Mouse (Mus musculus) kidney, embryonic 15.5 days (tissue): Measurements from ENCODE around the gene Twnk. TPM values are rescaled to one million over a fixed set of nuclear protein-coding genes. Genes with fewer than 3 reads are reported as not detected.

Experiments
- ATAC-seq: fragments of 200-750 bp; cut with Nextera tagmentation; replicated peaks from 2 replicates; pipeline ENCODE4 v1.8.0; 2017; ENCODE audit warnings: moderate TSS enrichment; ENCODE audit not compliant: low FRiP score
- H3K27ac ChIP-seq: fragments of 300-500 bp; sonication (generic); 2 replicates; pipeline ENCODE4 v1.5.1; 2015; ENCODE audit warnings: mild to moderate bottlenecking, inconsistent platforms
- H3K27me3 ChIP-seq: fragments of 300-500 bp; sonication (generic); 2 replicates; pipeline ENCODE4 v1.6.1; 2015; ENCODE audit warnings: inconsistent platforms
- H3K36me3 ChIP-seq: fragments of 300-500 bp; sonication (generic); 2 replicates; pipeline ENCODE4 v1.6.1; 2015; ENCODE audit warnings: inconsistent platforms
- H3K4me1 ChIP-seq: fragments of 300-500 bp; sonication (generic); 2 replicates; pipeline ENCODE4 v1.6.1; 2015; ENCODE audit warnings: inconsistent platforms
- H3K4me2 ChIP-seq: fragments of 300-500 bp; sonication (generic); 2 replicates; pipeline ENCODE4 v1.6.1; 2015; ENCODE audit warnings: moderate library complexity, mild to moderate bottlenecking, inconsistent platforms
- H3K4me3 ChIP-seq: fragments of 300-500 bp; sonication (generic); replicated peaks from 2 replicates; pipeline ENCODE4 v1.5.1; 2015; ENCODE audit warnings: mild to moderate bottlenecking, inconsistent platforms
- H3K9ac ChIP-seq: fragments of 300-500 bp; sonication (generic); 2 replicates; pipeline ENCODE4 v1.6.1; 2015; ENCODE audit warnings: mild to moderate bottlenecking, inconsistent platforms
- H3K9me3 ChIP-seq: fragments of 300-500 bp; sonication (generic); replicated peaks from 2 replicates; pipeline ENCODE4 v1.6.1; 2016; ENCODE audit warnings: inconsistent platforms
- WGBS: fragments of 180-500 bp; shearing (Covaris S2); methylation state at CpG from one replicate; pipeline ENCODE4 v1.1.7; 2015; ENCODE audit warnings: mixed read lengths; 5-methylcytosine and 5-hydroxymethylcytosine counted together
- polyA plus RNA-seq: library from polyadenylated mRNA; unstranded; fragments of >200 nt; fragmentation: Nextera tagmentation; extraction: Ambion mirVana; gene quantifications from 2 replicates; pipeline ENCODE4 v1.2.1, GENCODE M21; 2015

Twnk gene
- polyA plus RNA-seq, 1 experiment from 2014 or later = 29.7 TPM

DNA sequence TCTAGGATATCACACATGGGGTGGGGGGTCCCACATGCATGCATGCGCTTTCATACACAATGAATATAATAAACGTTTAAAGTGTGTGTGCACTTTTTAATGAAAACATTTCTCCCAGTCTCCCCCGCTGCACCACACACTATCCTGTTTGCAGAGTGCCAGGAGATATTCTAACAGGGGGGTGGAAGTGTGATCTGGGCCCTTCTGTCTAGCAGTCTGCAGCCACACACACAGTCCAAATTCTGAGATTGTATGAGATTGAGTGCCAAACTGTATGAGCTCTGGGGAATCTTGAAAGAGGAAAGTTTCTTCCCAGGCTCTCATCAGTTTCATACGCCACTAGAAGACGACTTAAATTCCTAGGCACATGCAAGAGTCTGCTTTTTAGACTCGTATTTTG lies 17.6 kb upstream of the Twnk start:
- Histone ChIP-seq H3K4me1 (peaks cover 52% of the 10 kb centered on the region), H3K27ac (no peak overlapping the region), H3K9ac (no peak overlapping the region), H3K27me3 (no peaks in the 10 kb centered on the region), H3K4me2 (no peak overlapping the region), H3K4me3 (no peak overlapping the region), H3K9me3 (no peaks in the 10 kb centered on the region), H3K36me3 (peaks cover 5% of the 10 kb centered on the region)
- WGBS = 64% methylated on average over 6 of the region's 6 CpGs
- no peak for ATAC-seq

- WGBS = 20% methylated on average over 9 of the region's 9 CpGs
- Histone ChIP-seq H3K9me3 (no peaks in the 10 kb centered on the region), H3K27ac (0 out of 2 replicates have a peak overlapping the region, but pooled peaks have one; percentile 19)
Measured at GRCm38 (mm10) chr19:44988321-44988720, 17.1 kb upstream of the Twnk start.

DNA sequence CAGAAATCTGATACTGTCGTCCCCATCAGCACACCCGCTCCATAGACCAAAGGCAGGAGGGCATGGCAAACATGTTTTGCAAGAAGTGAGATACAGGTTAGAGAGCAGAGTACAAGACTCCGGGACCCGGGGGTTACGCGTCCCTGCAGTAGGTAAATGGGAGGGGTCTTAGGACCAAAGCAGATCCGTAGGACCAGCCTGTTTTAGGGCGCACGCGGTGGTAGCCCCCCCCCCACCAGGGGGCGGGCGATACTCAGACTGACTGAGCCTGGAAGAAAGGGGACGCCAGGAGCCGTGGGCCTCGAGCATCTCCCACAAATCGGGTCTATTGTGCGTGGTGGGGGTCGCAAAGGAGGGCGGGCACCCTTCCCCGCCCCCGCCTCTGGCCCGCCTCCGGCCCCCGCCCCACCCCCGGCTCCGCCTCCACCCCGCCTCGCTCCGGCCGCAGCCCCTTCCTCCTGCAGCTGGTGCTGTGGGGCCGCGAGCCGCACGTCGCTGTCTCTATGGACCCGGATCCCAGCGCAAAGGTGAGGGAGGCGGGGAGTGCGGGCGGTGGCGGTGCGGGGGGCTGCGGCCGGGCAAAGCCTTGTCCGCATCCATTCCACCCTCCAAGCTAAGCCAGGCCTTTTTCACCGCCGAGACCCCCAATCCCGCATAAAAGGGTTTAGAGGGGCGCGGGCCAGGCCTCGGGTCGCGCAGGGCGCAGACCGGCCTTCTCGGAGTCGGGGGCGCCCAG lies 16.5 kb upstream of the Twnk start, which contains the start of gene Sema4g:
TSS of gene Sema4g (plus strand) at position 271 of the 736 bp plus-strand sequence.
- H3K27ac ChIP-seq = peak within 1 kb of the TSS; percentile 45
- under 1% methylated on average over 53 of the region's 58 CpGs for WGBS
- no peaks in the 10 kb centered on the region for H3K9me3 ChIP-seq
- no peaks in the 10 kb centered on the region for H3K27me3 ChIP-seq
- peak within 1 kb of the TSS; percentile 56 for H3K4me3 ChIP-seq
- H3K36me3 ChIP-seq = no peaks in the 10 kb centered on the region
- peak within 1 kb of the TSS; percentile 93 for H3K4me2 ChIP-seq
- peak within 1 kb of the TSS; percentile 60 for H3K9ac ChIP-seq
- H3K4me1 ChIP-seq = peaks cover 52% of the 10 kb centered on the region
- peak; percentile 63 for ATAC-seq

More at GRCm38 (mm10) chr19:44988321-44988720, 17.1 kb upstream of the Twnk start:
- H3K4me3 ChIP-seq = peak overlapping the region; percentile 56
- peak overlapping the region; percentile 93 for H3K4me2 ChIP-seq
- no peak for ATAC-seq
- H3K27me3 ChIP-seq = no peaks in the 10 kb centered on the region
- H3K9ac ChIP-seq = peak overlapping the region; percentile 60
- H3K4me1 ChIP-seq = peaks cover 52% of the 10 kb centered on the region
- H3K36me3 ChIP-seq = peaks cover 2% of the 10 kb centered on the region; the same call in 1 of the 2 replicates

GRCm38 (mm10) chr19:44989567-44990495 lies 15.6 kb upstream of the Twnk start:
- peak; percentile 26; the same call in 1 of the 2 replicates for ATAC-seq
- H3K9me3 ChIP-seq = no peaks in the 10 kb centered on the region
- H3K27ac ChIP-seq = peak overlapping the region; percentile 45
- H3K36me3 ChIP-seq = no peaks in the 10 kb centered on the region
- peak overlapping the region; percentile 56 for H3K4me3 ChIP-seq
- H3K4me2 ChIP-seq = peak overlapping the region; percentile 93
- 5% methylated on average over 22 of the region's 22 CpGs for WGBS
- peak overlapping the region; percentile 60 for H3K9ac ChIP-seq
- H3K27me3 ChIP-seq = no peaks in the 10 kb centered on the region
- H3K4me1 ChIP-seq = peaks cover 51% of the 10 kb centered on the region

DNA sequence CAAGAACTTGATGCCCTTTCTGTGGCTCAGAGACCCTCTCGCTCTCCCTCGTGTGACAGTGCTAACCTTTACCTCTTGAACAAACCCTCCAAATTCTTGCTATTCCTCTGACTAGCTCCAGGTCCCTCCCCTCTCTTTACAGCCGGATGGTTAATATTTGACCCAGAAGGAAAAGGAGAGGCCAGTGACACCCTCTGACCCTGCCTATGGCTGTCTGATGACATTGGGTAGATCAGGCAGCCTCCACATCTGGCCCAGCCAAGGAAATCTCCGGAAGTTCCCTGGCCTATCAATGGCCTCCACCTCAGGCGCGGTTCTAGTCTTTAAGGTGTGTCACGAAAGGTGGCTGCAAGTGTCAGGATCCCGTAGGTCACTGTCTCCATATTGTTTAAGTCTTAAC lies 14.4 kb upstream of the Twnk start:
- Histone ChIP-seq H3K4me3 (0 out of 2 replicates have a peak overlapping the region, but pooled peaks have one; percentile 56), H3K4me2 (peak overlapping the region; percentile 93), H3K27ac (peak overlapping the region; percentile 45), H3K4me1 (peaks cover 43% of the 10 kb centered on the region), H3K9ac (no peak overlapping the region), H3K27me3 (no peaks in the 10 kb centered on the region), H3K9me3 (no peaks in the 10 kb centered on the region), H3K36me3 (no peaks in the 10 kb centered on the region)
- no peak for ATAC-seq
- WGBS = 71% methylated on average over 8 of the region's 8 CpGs

- Histone ChIP-seq H3K4me1 (peaks cover 46% of the 10 kb centered on the region), H3K27me3 (no peaks in the 10 kb centered on the region), H3K27ac (no peak overlapping the region), H3K4me3 (no peak overlapping the region), H3K4me2 (no peak overlapping the region), H3K9me3 (no peaks in the 10 kb centered on the region), H3K9ac (no peak overlapping the region), H3K36me3 (peaks cover 1% of the 10 kb centered on the region; the same call in 1 of the 2 replicates)
- no peak for ATAC-seq
- WGBS = 29% methylated on average over 7 of the region's 7 CpGs
Measured at GRCm38 (mm10) chr19:44992246-44992645, 13.2 kb upstream of the Twnk start.

GRCm38 (mm10) chr19:44992712-44993111 lies 12.8 kb upstream of the Twnk start:
- H3K9me3 ChIP-seq = no peaks in the 10 kb centered on the region
- H3K4me3 ChIP-seq = no peak overlapping the region
- WGBS = 58% methylated on average over 7 of the region's 7 CpGs

DNA sequence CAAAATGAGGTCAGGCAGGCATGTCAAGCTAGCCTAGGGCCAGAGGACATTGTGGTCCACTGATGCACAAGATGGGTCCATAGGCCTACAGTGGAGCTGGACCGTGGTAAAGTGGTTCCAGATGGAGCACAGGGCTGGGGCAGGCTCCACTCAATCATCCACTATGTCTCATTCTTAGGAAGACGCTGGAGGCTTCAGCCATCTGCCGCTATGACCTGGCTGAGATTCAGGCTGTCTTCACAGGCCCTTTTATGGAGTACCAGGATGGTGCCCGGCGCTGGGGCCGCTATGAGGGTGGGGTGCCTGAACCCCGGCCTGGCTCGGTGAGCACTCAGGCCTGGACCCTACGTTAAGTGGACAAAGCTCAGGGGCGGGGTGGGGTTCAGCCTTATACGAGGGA lies 7.7 kb upstream of the Twnk start:
- Histone ChIP-seq H3K27me3 (no peaks in the 10 kb centered on the region), H3K4me2 (no peak overlapping the region), H3K4me1 (peaks cover 3% of the 10 kb centered on the region; the same call in 1 of the 2 replicates), H3K9ac (no peak overlapping the region), H3K4me3 (no peak overlapping the region), H3K27ac (no peak overlapping the region), H3K9me3 (no peaks in the 10 kb centered on the region), H3K36me3 (peaks cover 45% of the 10 kb centered on the region)
- no peak for ATAC-seq
- WGBS = 84% methylated on average over 11 of the region's 11 CpGs

More at GRCm38 (mm10) chr19:44992712-44993111, 12.8 kb upstream of the Twnk start:
- ATAC-seq = no peak
- Histone ChIP-seq H3K36me3 (peaks cover 6% of the 10 kb centered on the region; the same call in 1 of the 2 replicates), H3K9ac (no peak overlapping the region), H3K4me1 (peaks cover 47% of the 10 kb centered on the region), H3K27ac (no peak overlapping the region), H3K27me3 (no peaks in the 10 kb centered on the region), H3K4me2 (no peak overlapping the region)

DNA sequence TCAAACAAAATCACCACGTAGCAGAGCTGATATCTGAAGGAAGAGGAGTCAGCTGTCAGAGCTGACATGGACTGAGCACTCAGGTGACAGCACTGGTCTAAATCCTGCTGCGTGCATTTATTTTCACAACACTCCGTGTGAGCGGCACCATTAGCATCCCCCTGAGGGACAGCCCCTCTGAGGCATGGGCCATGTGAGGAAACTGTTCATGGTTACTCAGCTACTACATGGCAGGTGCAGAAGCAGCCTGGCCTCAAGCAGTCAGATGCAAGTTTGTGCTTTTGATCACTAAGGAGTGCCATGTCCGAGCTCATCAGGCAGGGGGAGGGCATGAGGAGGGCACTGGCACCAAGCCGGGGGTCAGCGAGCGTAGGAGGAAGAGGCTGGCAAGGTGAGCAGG lies 5.8 kb upstream of the Twnk start:
- peaks cover 13% of the 10 kb centered on the region; the same call in 1 of the 2 replicates for H3K4me1 ChIP-seq
- H3K4me3 ChIP-seq = no peak overlapping the region
- 86% methylated on average over 8 of the region's 8 CpGs for WGBS
- H3K9ac ChIP-seq = no peak overlapping the region
- H3K27ac ChIP-seq = no peak overlapping the region
- no peaks in the 10 kb centered on the region for H3K27me3 ChIP-seq
- H3K36me3 ChIP-seq = peaks cover 63% of the 10 kb centered on the region
- H3K4me2 ChIP-seq = no peak overlapping the region
- no peak for ATAC-seq
- no peaks in the 10 kb centered on the region for H3K9me3 ChIP-seq

DNA sequence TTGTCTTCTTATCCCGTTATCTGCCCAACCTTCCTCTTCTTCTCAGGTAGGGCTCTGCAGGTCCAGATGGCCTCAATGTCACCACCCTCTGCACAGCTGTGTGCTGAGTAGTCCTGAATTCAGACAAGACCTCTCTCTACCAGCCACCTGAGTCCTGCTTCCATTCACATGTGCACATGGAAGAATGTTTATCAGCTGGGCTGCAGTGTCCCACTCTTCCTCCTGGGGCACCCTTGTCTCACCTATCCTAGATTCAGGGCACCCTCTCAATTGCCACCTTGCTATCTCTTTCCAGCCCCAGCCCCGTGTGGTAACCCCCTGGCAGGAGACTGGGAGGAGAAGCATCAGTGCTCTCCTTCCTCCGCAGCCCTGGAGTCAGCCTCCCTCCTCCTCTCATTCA lies 3.2 kb upstream of the Twnk start:
- no peak overlapping the region for H3K9ac ChIP-seq
- no peak overlapping the region for H3K4me3 ChIP-seq
- H3K4me2 ChIP-seq = no peak overlapping the region
- no peak for ATAC-seq
- H3K27ac ChIP-seq = no peak overlapping the region
- H3K36me3 ChIP-seq = peaks cover 66% of the 10 kb centered on the region
- H3K27me3 ChIP-seq = no peaks in the 10 kb centered on the region
- WGBS = 60% methylated on average over 3 of the region's 3 CpGs
- H3K4me1 ChIP-seq = peaks cover 28% of the 10 kb centered on the region
- no peaks in the 10 kb centered on the region for H3K9me3 ChIP-seq

DNA sequence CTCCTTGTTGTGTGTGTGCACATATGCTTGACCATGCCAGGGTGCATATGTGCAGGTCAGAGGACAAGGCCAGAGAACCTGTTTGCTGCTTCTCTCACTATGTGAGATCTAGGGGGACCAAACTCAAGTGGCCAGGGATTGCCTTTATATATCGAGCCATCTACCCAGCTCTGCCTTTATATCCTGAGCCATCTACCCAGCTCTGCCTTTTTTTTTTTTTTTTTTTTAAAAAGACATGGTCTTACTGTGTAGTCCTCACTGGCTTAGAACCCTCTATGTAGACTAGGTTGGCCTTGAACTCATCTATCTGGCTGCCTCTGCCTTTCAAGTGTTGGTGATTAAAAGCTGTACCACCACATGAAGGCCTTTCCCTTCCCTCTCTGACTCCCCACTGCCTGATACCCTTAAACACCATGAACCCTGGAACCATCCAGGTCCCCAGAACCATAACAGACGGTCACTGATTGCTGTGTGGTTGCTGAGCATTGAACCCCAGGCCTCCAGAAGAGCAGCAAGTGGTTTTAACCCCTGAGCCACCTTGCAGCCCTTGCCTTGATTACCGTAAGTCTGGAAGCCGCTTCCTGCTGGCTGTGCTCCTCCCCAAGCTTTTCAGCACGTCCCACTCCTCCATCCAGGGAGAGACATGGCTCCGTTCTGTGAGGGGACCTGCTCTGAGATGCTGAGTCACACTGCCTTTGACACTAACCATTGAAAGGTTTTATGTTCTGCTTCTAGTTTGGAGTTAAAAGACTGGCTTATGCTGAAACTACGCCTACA lies 1.5 kb upstream of the Twnk start:
- no peak for ATAC-seq
- WGBS = 80% methylated on average over 7 of the region's 7 CpGs
- H3K9me3 ChIP-seq = no peaks in the 10 kb centered on the region
- H3K4me2 ChIP-seq = no peak overlapping the region
- no peak overlapping the region for H3K4me3 ChIP-seq
- no peak overlapping the region for H3K27ac ChIP-seq
- H3K4me1 ChIP-seq = peaks cover 42% of the 10 kb centered on the region
- peaks cover 66% of the 10 kb centered on the region for H3K36me3 ChIP-seq
- H3K27me3 ChIP-seq = no peaks in the 10 kb centered on the region
- no peak overlapping the region for H3K9ac ChIP-seq
